Mouse (Mus musculus) MEL (cell line): ENCODE measurements at regions not wholly inside any gene's neighbourhood (a gene's known extent, or its start where the extent isn't known, plus 50 kb on each side); places are given as distances from the start of the nearest gene placed in this dataset.

Experiments used
- DNase-seq: peaks from one replicate; pipeline ENCODE4 v3.0.0; 2011; ENCODE audit warnings: low read depth, low spot score
- H3K27ac ChIP-seq: 2 replicates; pipeline ENCODE4 v1.5.1; 2012; ENCODE audit warnings: low read depth, mild to moderate bottlenecking, control low read depth, low read length, moderate library complexity; ENCODE audit not compliant: control insufficient read depth
- H3K27me3 ChIP-seq, 2 experiments: fragments of 150-350 bp in 1 of 2; sonication (generic) in 1 of 2; 2 replicates each; pipeline ENCODE4 v1.6.1; 2012; ENCODE audit warnings: low read length in 2 of 2, mild to moderate bottlenecking in 2 of 2, improper control_type of control experiment in 1 of 2, moderate library complexity in 1 of 2; ENCODE audit not compliant: insufficient read depth in 2 of 2, control insufficient read depth in 1 of 2
- H3K36me3 ChIP-seq, 2 experiments: 2 replicates each; pipeline ENCODE4 v1.6.1; 2012 to 2014; ENCODE audit warnings: low read length in 2 of 2, improper control_type of control experiment in 1 of 2, inconsistent platforms in 1 of 2, mild to moderate bottlenecking in 1 of 2; ENCODE audit not compliant: insufficient read depth in 2 of 2, control insufficient read depth in 1 of 2
- H3K4me1 ChIP-seq, 2 experiments: fragments of 150-350 bp in 1 of 2; sonication (generic) in 1 of 2; 2 replicates each; pipeline ENCODE4 v1.6.1; 2012; ENCODE audit warnings: low read length in 2 of 2, improper control_type of control experiment in 1 of 2, mild to moderate bottlenecking in 1 of 2; ENCODE audit not compliant: insufficient read depth in 2 of 2, control insufficient read depth in 1 of 2
- H3K4me3 ChIP-seq, 2 experiments: fragments of 150-350 bp in 1 of 2; sonication (generic) in 1 of 2; 2 replicates each; pipeline ENCODE4 v1.5.1; 2012; ENCODE audit warnings: low read depth in 2 of 2, low read length in 2 of 2, mild to moderate bottlenecking in 2 of 2, moderate library complexity in 2 of 2, control low read depth in 1 of 2, improper control_type of control experiment in 1 of 2; ENCODE audit not compliant: control insufficient read depth in 1 of 2, insufficient read depth in 1 of 2
- H3K79me2 ChIP-seq: 2 replicates; pipeline ENCODE4 v1.6.1; 2012; ENCODE audit warnings: mild to moderate bottlenecking, low read length, moderate library complexity; ENCODE audit not compliant: control insufficient read depth, poor library complexity, insufficient read depth
- H3K9ac ChIP-seq: 2 replicates; pipeline ENCODE4 v1.6.1; 2012; ENCODE audit warnings: low read depth, mild to moderate bottlenecking, control low read depth, low read length, moderate library complexity; ENCODE audit not compliant: control insufficient read depth, poor library complexity, severe bottlenecking
- H3K9me3 ChIP-seq: fragments of 150-350 bp; sonication (generic); replicated peaks from 2 replicates; pipeline ENCODE4 v1.6.1; 2012; ENCODE audit warnings: mild to moderate bottlenecking, low read length, improper control_type of control experiment, moderate library complexity; ENCODE audit not compliant: insufficient read depth
- CHD2 ChIP-seq: IDR thresholded peaks from 2 replicates; pipeline ENCODE4 v1.6.1; 2011; ENCODE audit warnings: low read length, improper control_type of control experiment
- CTCF ChIP-seq, 3 experiments: IDR thresholded peaks in 2 of 3; conservative IDR thresholded peaks in 1 of 3; 2 replicates each; pipeline ENCODE4 v1.5.1; 2011 to 2012; ENCODE audit warnings: low read length in 3 of 3, low read depth in 2 of 3, mild to moderate bottlenecking in 2 of 3, improper control_type of control experiment in 1 of 3, inconsistent platforms in 1 of 3, mixed read lengths in 1 of 3, moderate library complexity in 1 of 3; ENCODE audit not compliant: control insufficient read depth in 1 of 3, insufficient read depth in 1 of 3, poor library complexity in 1 of 3, severe bottlenecking in 1 of 3
- E2F4 ChIP-seq: IDR thresholded peaks from 2 replicates; pipeline ENCODE4 v1.6.1; 2011; ENCODE audit warnings: low read depth, low read length, improper control_type of control experiment, borderline replicate concordance
- ELF1 ChIP-seq: IDR thresholded peaks from 2 replicates; pipeline ENCODE4 v1.6.1; 2014; ENCODE audit warnings: low read depth, mild to moderate bottlenecking, inconsistent platforms, low read length, improper control_type of control experiment, moderate library complexity
- EP300 ChIP-seq, 2 experiments: IDR thresholded peaks; 2 replicates each; pipeline ENCODE4 v1.6.1; 2011; ENCODE audit warnings: improper control_type of control experiment in 2 of 2, low read length in 2 of 2, low read depth in 1 of 2, mild to moderate bottlenecking in 1 of 2
- GABPA ChIP-seq: IDR thresholded peaks from 2 replicates; pipeline ENCODE4 v1.6.1; 2012; ENCODE audit warnings: low read depth, mild to moderate bottlenecking, inconsistent platforms, low read length, improper control_type of control experiment, moderate library complexity
- MAFK ChIP-seq: IDR thresholded peaks from 2 replicates; pipeline ENCODE4 v1.6.1; 2011; ENCODE audit warnings: low read depth, mild to moderate bottlenecking, low read length, improper control_type of control experiment, borderline replicate concordance
- MYB ChIP-seq: IDR thresholded peaks from 2 replicates; pipeline ENCODE4 v1.6.1; 2011; ENCODE audit warnings: mild to moderate bottlenecking, low read depth, low read length, improper control_type of control experiment
- MYC ChIP-seq: IDR thresholded peaks from 2 replicates; pipeline ENCODE4 v1.6.1; 2011; ENCODE audit warnings: low read depth, mild to moderate bottlenecking, low read length, improper control_type of control experiment, moderate library complexity
- NELFE ChIP-seq: IDR thresholded peaks from 2 replicates; pipeline ENCODE4 v1.6.1; 2011; ENCODE audit warnings: low read depth, low read length, improper control_type of control experiment
- POLR2AphosphoS2 ChIP-seq: IDR thresholded peaks from 2 replicates; pipeline ENCODE4 v1.6.1; 2011; ENCODE audit warnings: low read length, improper control_type of control experiment
- POLR2AphosphoS5 ChIP-seq: IDR thresholded peaks from 2 replicates; pipeline ENCODE4 v1.6.1; 2012; ENCODE audit warnings: low read depth, borderline replicate concordance, mild to moderate bottlenecking, inconsistent platforms, low read length, moderate library complexity, mixed read lengths
- SIN3A ChIP-seq: IDR thresholded peaks from 2 replicates; pipeline ENCODE4 v1.6.1; 2012; ENCODE audit warnings: low read length, improper control_type of control experiment, inconsistent platforms
- TBP ChIP-seq: IDR thresholded peaks from 2 replicates; pipeline ENCODE4 v1.8.0; 2011; ENCODE audit warnings: low read depth, low read length, improper control_type of control experiment
- USF1 ChIP-seq: IDR thresholded peaks from 2 replicates; pipeline ENCODE4 v1.6.1; 2014; ENCODE audit warnings: low read depth, mild to moderate bottlenecking, inconsistent platforms, low read length, improper control_type of control experiment, moderate library complexity
- USF2 ChIP-seq, 2 experiments: IDR thresholded peaks; 2 replicates each; pipeline ENCODE4 v1.6.1; 2011 to 2012; ENCODE audit warnings: improper control_type of control experiment in 2 of 2, low read length in 2 of 2, borderline replicate concordance in 1 of 2, inconsistent platforms in 1 of 2, low read depth in 1 of 2, mild to moderate bottlenecking in 1 of 2; ENCODE audit not compliant: insufficient read depth in 1 of 2
- ZC3H11A ChIP-seq: IDR thresholded peaks from 2 replicates; pipeline ENCODE4 v1.6.1; 2012; ENCODE audit warnings: low read depth, mild to moderate bottlenecking, inconsistent platforms, low read length, improper control_type of control experiment
- ZKSCAN1 ChIP-seq: IDR thresholded peaks from 2 replicates; pipeline ENCODE4 v1.6.1; 2012; ENCODE audit warnings: low read depth, mild to moderate bottlenecking, inconsistent platforms, low read length, improper control_type of control experiment, moderate library complexity
- ZMIZ1 ChIP-seq: IDR thresholded peaks from 2 replicates; pipeline ENCODE4 v1.6.1; 2012; ENCODE audit warnings: low read depth, mild to moderate bottlenecking, inconsistent platforms, low read length, improper control_type of control experiment, moderate library complexity
- ZNF384 ChIP-seq: IDR thresholded peaks from 2 replicates; pipeline ENCODE4 v1.6.1; 2012; ENCODE audit warnings: low read depth, mild to moderate bottlenecking, inconsistent platforms, low read length, improper control_type of control experiment

- TF ChIP-seq MYC (no peak), MAFK (no peak), CHD2 (no peak), ZC3H11A (no peak), POLR2AphosphoS5 (no peak), SIN3A (no peak), EP300 (IDR thresholded peaks at IDR 0.05; ENCODE audit: low read depth in 1 of 2, low read length in 2 of 2) (no peak), ELF1 (no peak), ZKSCAN1 (no peak), CTCF (IDR thresholded peaks at IDR 0.05 in 2 of 3, conservative IDR thresholded peaks at IDR 0.05 in 1 of 3; ENCODE audit: control insufficient read depth in 1 of 3, insufficient read depth in 1 of 3, low read depth in 2 of 3, low read length in 3 of 3, poor library complexity in 1 of 3, severe bottlenecking in 1 of 3) (no peak), MYB (no peak), USF1 (no peak), POLR2AphosphoS2 (no peak), USF2 (IDR thresholded peaks at IDR 0.05; ENCODE audit: borderline replicate concordance in 1 of 2, insufficient read depth in 1 of 2, low read depth in 1 of 2, low read length in 2 of 2) (no peak), ZMIZ1 (no peak), TBP (no peak), E2F4 (no peak), NELFE (no peak), ZNF384 (no peak), GABPA (no peak)
- no peak overlapping the region for H3K9ac ChIP-seq
- H3K4me1 ChIP-seq, result no peaks in the 10 kb centered on the region
- no peaks in the 10 kb centered on the region for H3K36me3 ChIP-seq
- H3K4me3 ChIP-seq, result no peak overlapping the region
- H3K27ac ChIP-seq, result no peak overlapping the region
- no peaks in the 10 kb centered on the region for H3K27me3 ChIP-seq
- no peaks in the 10 kb centered on the region for H3K9me3 ChIP-seq
- no peak for DNase-seq
- no peaks in the 10 kb centered on the region for H3K79me2 ChIP-seq
These were observed 120.1 kb downstream of the Tcp10c start for GRCm38 (mm10) chr17:13474310-13475094.
